Mouse (Mus musculus): Measurements from ENCODE around the gene Camkk1.

Camkk1 gene

DNA sequence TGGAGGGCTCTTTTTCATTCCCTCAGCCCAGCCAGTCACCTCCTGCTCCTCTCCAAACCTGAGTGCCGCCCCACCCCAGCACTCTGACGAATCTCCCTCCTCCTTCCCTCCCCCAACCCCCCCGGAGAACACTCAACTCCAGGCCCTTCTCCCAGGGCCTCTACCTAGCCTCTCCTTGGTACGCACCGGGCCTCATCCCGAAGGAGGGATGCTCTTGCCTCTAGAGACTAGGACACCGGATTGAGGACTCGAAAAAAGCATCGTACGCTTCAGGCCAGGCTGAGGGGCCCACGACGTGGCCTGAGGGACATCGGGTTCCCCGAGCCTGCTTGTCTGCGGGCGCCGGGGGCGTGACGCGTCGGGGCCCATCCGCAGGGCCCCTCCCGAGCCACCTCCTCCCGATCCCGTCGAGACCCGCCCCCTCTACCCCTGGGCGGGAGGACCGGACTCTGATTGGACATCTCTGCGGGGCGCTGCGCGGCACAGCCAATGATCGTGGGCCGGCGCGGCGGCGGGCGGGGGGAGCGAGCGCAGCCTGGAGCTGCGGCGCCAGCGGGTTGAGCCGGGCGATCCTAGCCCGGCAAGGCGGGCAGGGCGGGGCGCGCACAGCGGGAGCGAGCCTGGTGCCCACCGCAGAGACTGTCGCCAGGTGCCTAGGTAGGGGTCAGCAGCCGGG is at the start of gene Camkk1:
TSS of gene Camkk1 (plus strand) at position 538 of the 676 bp plus-strand sequence.
- peak; percentile 91 to 95 for DNase-seq

DNA sequence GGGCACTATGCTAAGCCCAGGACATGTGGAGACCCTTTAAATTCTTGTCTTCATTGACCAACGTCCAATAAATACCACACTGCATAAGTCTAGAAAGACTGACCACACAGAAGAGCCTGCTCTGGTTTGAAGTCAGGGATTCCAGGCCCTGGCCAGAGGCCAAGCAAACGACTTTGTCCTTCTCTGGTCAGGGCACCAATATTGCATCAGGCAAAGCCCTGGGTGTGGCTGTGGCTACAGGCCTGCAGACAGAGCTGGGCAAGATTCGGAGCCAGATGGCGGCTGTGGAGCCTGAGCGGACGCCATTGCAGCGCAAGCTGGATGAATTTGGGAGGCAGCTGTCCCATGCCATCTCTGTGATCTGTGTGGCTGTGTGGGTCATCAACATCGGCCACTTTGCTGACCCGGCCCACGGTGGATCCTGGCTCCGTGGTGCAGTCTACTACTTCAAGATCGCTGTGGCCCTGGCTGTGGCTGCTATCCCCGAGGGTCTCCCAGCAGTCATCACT is 43.8 kb upstream of the Camkk1 start:
- DNase-seq, result no peak

DNA sequence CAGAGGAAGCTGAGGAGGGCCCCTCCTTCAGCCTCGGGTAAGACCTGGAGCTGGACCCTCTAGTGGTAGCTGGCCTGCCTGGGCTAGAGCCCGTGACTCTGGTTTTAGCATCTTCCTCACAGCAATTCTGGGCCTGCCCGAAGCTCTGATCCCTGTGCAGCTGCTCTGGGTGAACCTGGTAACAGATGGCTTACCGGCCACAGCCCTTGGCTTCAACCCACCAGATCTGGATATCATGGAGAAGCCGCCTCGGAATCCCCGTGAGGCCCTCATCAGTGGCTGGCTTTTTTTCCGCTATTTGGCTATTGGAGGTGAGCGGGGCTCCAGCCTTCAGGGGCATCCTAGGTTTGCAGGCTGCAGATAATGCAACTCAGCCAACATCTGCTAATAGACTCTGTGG is 36.3 kb upstream of the Camkk1 start:
- no peak for DNase-seq

DNA sequence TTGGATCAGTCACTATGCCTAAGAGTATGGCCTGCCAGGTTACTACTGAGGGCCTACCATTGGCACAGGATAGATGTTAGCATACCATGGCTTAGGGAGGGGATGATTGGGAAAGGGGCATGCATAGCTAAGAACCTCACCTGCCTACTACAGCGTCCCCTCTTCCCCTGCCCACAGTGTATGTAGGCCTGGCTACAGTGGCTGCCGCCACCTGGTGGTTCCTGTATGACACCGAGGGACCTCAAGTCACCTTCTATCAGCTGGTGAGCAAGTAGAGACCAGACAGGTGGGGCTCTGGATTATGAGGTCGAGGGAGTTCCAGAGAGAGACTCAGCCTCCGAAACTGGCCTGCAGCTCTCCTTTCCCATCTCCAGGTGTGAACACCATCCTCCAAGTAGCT is 35.5 kb upstream of the Camkk1 start:
- DNase-seq, result peak in 1 of 2 experiments; percentile 53

DNA sequence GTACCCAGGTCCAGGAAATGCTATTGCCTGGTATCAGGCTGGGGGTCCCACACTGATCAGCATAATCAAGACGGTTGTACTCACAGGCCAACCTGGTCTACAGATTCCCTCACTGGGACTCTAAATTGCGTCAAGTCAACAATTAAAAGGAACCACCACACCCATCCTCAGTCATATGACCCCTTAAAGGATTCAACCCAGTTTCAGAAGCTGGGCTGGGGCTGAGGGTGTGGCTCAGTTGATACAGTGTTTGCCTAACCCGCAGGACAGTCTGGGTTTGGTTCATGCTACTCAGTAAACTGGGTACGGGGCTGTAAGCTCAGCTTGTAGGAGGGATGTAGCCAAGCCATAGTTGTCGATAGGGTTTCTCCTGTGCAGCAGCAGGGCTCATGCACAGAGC is 32.1 kb upstream of the Camkk1 start:
- no peak for DNase-seq

DNA sequence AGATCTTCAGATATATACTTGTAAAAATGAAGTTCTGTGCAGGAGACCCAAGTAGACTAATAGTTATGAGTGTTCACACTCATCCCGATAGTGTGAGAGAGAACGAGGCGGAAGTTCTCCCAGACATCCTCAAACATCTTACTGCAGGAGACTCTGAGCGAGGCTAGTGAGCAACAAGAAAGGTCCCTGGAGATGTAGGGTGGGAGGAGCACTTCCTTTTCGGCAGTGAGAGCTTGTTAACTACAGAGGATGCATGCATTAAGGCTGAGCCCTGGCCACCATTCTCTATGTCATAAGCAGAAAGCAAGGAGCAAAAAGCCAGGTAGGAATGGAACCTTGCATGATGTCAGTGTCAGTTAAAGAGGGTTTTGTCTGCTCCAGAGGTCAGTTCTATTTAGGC is 31.6 kb upstream of the Camkk1 start:
- no peak for DNase-seq

DNA sequence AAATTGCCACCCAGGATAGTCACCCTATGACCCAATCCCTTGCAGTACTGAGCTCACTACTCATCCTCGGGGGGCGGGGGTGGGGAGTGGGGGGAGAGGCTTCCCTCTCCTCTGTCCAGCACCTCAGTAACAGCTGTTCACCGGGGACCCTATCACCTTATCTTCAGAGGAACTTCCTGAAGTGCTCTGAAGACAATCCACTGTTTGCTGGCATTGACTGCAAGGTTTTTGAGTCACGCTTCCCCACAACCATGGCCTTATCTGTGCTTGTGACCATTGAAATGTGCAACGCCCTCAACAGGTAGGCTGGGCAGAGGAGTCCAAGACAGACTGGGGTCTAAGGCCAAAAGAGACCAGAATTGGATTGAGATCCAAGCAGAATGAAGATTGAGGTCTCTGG is 31.0 kb upstream of the Camkk1 start:
- no peak for DNase-seq

DNA sequence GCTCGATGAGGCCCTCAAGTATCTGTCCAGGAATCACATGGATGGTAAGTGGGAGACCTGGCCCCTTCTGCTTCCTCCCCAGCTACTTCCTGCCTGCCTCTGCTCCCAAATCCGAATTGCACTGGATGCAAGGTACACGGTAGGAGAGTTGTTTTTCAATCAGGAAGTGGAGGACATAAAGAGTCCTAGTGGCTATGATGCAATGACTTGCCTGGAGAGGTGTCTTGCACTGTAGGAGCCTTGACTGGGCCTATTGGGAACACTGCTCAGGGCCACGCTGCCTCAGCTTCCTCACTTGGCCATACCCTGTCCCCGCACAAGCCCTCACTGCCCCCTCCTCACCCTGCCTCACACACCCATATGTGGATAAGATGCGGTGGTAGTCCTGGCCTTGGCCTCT is 29.8 kb upstream of the Camkk1 start:
- DNase-seq, result no peak

DNA sequence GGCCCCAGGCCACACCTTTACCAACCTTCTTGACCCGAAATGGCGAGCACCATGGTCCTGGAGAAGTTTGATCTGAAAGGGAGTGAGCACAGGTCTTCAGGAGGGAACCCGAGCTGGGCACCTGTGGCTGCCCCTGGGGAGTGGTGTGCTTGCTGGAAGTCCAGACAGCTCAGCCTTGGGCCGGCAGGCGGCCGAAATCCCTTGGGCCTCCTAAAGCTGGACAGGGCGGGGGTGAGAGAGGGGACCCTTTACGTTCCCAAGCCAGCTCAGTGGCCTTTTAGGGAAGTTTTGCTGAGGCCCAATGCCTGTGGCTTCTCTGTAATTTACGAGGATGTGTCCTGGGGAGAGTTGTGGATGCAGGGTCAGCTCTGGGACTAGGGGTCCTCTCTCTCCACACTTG is 28.1 kb upstream of the Camkk1 start:
- DNase-seq, result no peak

DNA sequence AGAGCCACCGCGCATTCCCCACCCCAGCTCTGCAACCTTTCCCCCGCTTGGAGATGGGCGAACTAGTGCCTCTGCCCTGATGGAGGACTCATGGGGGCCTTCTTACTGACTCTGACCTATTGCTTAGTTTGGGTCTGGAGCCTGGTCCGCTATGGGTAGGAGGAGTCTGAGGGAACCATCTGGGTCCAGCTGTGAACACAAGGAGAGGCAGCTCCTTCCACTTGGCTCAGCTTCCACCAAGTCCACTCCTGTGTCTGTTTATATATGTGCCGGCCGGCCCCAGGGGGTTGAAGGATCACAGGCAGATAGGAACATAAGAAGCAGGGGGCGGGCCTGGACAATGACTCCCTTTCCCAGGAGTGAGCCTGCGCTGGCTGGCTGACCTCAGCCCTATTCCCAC is 26.8 kb upstream of the Camkk1 start:
- no peak for DNase-seq

DNA sequence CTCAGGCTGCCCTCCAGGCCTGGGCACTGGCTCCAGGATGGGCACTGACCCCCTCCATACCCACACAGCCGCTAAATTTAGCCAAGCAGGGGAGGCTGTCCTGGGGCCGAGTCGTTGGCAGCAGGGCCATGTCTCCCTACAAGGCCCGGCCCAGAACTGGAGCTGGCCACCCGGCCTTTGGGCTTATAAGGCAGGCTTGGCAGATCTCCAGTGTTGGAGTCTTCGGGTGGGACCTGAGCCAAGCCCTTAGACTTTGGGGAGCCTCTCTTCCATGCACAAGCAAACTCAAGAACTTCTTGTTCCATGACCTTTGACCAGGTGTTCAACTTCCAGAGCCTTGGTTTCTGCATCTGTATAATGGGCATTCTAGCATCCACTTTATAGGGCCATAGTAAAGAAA is 22.5 kb upstream of the Camkk1 start:
- peak in 1 of 2 experiments; percentile 31 for DNase-seq

DNA sequence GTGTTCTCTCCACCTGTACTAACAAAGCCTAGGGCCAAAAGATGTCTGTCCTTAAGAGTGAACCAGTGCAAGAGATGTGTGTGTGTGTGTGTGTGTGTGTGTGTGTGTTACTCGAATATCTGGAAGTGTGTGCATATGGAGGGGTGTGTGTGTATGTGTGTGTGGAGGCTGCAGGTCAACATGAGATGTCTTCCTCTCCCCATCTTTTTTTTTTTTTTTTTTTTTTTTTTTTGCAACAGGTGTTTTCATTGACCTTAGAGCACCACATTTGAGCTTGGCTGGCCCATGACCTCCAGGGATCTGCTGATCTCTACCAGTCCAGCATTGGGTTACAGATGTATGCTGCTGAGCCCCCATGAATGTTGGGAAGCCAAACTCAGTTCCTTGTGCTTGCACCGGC is 22.0 kb upstream of the Camkk1 start:
- no peak for DNase-seq

DNA sequence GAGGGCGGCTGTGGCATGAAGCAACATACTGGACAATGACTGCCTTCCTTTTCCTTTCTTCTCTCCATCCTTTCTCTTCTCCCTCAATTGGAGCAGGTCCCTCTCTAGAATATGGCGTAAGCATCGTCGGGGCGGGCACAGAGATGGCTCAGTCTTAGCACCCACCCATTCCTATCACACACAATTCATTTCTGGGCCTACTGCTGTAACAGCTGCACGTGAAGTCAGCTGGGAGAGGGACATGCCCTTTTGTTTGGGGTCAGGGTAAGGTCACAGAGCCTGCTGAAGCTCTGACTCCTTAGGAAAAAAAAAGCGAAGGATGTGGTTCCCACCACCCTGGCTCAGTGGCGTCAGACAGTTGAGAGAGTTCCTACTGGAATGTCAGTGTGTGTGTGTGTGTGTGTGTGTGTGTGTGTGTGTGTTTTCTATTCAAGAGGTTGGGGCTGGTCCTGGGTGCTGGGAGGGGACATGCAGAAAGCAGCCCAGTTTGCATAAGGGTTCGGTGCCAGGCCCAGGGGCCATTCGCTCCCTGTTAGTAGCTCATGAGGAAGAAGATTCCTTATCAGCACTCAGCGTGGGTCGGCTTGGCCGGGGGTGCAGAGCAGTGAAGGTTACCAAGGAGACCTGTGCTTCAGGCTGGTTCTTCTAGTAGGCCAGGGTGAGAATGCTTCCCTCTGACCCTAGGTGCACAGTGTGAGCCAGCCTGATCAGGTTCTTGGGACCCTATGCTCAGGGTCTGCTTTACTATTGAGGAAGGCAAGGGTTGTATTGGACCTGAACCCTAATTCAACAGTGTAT is 21.1 kb upstream of the Camkk1 start:
- no peak for DNase-seq

DNA sequence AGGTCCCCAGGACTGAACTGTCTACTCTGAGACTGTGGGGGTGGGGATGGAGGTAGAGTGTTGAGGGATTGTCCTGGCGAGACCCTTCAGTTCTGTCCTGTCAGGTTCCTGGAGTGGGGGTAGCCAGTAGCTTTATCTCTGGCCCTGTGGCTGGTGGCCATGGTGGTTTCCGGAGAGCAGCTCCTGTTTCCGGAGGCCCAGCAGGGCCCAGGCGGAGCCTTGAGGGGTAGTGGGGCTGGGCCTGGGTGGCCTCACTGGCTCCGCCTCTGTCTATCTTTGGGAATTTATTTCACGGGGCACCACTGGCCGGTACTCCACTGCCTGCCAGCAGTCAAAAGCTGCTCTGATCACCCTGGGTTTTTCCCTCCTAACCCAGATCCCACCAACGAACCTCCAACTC is 20.0 kb upstream of the Camkk1 start, which contains the start of gene P2rx1:
TSS of gene P2rx1 (plus strand) at position 333 of the 400 bp plus-strand sequence.
- peak in 1 of 2 experiments; percentile 25 for DNase-seq

DNA sequence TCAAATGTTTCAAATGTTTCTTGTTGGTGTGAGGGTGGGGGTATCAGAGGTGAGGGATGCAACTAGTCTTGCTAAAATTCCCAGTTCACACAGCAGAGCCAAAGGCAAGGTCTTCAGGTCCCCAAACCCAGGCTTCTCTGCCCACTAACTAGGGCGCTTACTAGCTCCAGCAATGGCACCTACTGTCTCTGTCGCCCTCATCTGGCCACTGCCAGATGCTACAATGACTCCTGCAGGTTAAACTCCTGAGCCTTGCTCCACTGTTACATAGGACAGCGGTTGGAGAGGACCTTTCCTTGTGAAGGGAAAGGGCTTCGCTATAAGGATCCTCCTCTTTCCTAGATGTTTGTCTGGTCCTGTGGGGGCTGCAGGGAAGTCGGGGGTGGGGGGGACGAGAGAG is 17.8 kb upstream of the Camkk1 start:
- peak; percentile 76 to 80 for DNase-seq

DNA sequence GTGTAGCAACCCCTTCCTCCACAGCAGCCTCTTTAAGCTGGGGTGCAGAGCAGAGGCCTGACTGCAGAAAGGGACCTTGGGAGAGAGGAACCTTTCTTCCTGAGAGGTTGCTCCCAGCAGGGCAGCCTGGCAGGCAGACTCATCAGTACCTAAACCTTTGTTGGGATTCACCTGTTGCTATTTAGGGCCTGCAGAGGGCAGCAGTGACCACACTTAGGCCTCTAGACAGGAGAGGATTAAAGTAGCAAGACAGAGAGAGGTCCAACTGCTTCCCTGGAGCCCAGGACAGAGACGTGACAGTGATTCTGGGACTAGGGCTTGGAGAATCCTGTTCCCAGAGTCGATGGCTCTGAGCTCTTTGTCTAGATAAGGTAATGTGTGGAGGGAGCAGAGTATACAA is 12.4 kb upstream of the Camkk1 start:
- peak; percentile 70 to 74 for DNase-seq

DNA sequence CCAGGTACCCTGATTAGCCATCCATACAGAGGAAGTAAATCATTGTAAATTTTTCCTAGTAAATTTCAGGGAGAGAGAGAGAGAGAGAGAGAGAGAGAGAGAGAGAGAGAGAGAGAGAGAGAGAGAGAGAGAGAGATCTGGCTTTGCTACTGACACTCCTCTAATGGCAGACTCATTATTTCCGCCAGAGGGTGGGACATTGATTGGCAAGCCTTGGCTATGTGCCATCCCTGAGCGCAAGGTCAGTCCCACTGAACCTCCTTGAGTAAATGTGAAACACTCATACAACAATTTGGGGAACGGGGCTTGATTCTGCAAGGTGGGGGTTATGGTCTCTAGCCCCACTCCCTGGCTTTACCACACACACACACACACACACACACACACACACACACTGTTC is 11.7 kb upstream of the Camkk1 start:
- DNase-seq, result no peak

DNA sequence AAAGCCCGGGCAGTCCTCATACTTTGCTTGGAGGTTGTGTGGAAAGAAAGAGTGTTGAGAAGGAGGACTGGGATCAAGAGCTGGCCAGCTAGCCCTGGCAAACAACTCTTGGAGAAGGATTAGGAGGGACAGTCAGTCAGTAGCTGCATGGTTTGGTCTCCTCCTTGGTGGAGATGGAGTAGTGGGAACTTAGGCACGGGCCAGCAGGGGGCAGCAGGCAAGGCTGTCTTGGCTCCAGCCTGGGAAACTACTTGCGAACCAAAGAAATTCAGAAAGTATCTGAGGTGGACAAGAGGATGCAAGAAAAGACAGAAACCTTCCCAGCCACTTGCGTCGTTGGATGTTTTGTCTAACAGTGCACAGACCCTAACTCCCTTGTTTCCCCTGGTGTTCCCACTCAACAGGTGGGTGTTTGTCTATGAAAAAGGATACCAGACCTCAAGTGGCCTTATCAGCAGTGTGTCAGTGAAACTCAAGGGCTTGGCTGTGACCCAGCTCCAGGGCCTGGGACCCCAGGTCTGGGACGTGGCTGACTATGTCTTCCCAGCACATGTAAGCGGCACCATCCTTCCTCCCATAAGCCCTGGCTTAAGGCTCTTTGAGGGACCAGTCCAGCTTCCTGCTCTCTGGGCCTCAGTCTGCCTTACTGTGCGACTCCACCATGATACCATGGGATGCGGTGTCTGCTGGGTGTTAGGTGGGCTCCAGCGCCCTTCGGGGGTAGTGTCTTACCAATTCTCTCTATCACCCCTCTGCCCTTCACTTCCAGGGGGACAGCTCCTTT is 10.9 kb upstream of the Camkk1 start:
- DNase-seq, result peak; percentile 70 to 81

DNA sequence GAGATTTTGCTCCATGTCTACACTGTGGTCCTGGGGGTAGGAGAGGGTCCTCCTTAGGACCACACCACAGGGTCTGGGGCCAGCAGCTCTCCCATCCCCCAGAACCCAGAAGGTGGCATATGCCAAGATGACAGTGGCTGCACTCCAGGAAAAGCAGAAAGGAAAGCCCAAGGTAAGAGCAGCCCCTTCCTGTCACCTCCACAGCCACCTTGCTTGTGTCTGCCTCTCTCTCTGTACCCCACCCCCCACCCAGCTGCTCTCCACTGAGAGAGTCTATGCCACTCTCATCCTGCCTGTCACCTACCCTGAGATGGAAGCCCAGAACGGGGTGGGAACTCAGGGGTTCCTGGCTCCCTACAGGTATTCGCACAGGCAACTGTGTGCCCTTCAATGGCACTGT is 10.0 kb upstream of the Camkk1 start:
- DNase-seq, result no peak

DNA sequence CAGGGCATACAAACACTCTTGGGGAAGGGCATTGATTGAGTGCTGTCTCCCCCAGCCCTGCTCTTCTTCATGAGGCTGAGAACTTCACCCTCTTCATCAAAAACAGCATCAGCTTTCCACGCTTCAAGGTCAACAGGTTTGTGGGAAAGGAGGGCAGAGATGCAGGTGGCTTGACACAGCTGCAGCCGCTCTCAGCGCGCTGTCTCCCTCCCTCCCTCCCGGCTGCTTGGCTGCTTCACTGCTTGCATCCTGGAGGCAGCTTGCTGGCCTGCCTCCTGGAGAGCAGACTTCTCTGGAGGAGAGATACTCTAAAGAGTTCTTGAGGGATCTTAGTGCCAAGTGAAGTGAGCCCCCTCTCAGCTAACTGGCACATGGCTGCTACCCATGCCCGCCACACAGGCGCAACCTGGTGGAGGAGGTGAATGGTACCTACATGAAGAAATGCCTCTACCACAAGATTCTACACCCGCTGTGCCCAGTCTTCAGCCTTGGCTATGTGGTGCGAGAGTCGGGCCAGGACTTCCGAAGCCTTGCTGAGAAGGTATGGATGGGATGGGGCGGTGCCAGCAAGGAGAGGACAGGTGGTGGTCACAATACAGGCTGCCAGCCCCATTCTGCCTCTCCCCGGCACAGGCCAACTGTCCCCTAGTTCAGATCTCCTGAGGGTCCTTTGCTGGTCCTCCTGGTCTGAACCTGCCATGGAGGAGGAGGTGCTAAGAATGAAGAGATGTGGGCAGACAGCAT is 9.1 kb upstream of the Camkk1 start:
- no peak for DNase-seq

DNA sequence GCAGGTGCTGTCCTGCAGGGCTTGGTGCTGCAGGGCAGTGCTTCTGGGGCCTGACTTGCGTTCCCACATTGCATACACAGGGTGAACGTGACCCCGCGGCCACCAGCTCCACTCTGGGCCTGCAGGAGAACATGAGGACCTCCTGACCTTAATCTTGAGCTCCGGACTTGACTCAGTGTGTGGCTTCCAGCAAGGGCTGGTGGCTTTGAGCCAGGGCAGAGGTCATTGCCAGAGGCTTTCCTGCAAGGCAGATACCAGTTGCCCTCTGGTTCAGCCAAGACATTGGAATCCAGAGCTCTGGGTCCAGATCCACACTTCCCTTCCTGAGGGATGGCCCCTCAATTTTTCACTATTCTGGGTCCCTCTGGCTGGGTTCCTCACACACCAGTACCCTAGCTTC is 4.8 kb upstream of the Camkk1 start:
- peak; percentile 77 to 78 for DNase-seq

DNA sequence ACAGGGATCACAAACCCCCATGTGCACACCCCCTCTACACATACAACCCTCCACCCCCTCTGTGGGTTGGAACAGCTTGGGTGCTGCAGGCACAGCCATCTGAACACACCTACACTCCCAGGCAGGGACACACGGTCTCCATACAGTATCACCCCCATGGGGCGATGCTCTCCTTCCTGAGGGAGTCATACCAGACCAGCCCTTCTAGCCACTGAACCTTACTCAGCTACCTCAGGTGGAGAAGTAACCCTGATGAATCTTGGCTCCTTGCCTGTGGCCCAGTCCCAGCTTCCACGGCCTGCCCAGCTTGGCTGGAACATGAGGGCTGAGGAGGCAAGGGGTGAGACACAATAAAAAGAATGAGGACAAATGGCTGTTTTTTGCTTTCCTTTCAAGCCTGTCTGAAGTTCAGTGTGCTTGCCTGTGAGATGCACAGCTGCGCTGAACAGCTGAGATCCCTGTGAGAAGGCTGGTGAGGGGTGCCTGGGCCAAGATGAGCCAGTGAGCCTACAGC is 3.9 kb upstream of the Camkk1 start:
- DNase-seq, result peak; percentile 77 to 86

Measured in kidney, postnatal 25 days (tissue).